Mouse (Mus musculus) activated CD4-positive, CD25-positive, alpha-beta regulatory T cell, adult 4 months (primary cell): ENCODE results near the gene Rhof. TPM values are rescaled to one million over a fixed set of nuclear protein-coding genes. Genes with fewer than 3 reads are reported as not detected.
A peak's percentile ranks its signal among the peaks of the same experiment; 100 is the strongest.

Experiments used
- ATAC-seq: one replicate; pipeline ENCODE4 v1.8.0; 2017
- polyA plus RNA-seq, 2 experiments: library from polyadenylated mRNA; unstranded; fragments of 100-300 nt; shearing (Covaris generic); gene quantifications; one replicate each; pipeline ENCODE4 v1.2.1; 2017

The Rhof gene
- polyA plus RNA-seq, 2 experiments from 2014 or later, result 54.3 to 75.1 TPM

DNA sequence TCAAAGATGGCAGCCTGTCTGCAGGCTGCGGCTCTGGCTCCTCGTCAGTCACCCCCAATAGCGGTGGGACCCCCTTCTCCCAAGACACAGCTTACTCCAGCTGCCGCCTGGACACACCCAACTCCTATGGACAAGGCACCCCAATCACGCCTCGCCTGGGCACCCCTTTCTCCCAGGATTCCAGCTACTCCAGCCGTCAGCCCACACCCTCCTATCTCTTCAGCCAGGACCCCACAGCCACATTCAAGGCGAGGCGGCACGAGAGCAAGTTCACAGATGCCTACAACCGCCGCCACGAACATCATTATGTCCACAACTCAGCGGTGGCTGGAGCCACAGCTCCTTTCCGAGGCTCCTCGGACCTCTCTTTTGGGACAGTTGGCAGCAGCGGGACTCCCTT is 15.1 kb upstream of the Rhof start:
- no peak for ATAC-seq

GRCm38 (mm10) chr5:123146357-123146756 is 13.9 kb upstream of the Rhof start:
- no peak for ATAC-seq

DNA sequence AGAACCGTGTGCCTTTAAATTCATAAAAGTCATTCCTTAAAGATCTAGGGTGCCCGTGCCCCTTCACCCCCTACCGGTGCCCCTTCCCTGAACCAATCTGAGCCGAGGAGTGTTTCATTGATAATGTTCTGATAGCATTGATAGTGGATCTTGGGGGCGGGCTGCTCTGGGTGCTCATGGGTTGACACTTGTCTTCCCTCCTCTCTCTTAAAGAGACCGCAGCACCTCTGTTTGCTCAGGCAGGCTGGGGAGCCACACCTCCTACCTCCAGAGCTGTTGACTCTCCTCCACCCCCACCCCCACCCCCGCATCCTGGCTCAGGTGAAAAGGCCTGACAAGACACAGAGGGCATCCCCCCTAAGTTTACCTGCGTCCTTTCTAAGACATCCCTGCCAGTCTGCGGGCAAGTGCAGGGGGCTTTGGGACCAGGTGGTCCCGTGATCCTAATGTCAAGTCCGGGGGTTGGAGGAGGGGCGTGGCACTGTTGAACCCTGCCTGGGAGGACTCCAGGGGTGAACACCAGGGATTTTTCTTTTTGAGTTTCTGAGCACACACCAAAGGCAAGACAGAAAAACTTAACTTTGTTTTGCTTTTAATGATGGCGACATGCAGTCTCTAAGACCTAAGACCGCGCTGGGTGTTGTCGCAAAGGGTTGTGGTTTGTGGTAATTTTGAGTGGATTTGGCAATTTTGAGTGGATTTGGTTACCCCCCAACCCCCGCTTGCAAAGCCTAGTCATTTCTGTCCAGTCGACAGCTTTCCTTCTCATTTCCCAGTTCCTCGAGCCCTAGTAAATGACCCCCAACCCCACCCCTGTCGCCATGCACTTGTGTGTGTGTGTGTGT is 12.5 kb upstream of the Rhof start:
- ATAC-seq, result no peak

DNA sequence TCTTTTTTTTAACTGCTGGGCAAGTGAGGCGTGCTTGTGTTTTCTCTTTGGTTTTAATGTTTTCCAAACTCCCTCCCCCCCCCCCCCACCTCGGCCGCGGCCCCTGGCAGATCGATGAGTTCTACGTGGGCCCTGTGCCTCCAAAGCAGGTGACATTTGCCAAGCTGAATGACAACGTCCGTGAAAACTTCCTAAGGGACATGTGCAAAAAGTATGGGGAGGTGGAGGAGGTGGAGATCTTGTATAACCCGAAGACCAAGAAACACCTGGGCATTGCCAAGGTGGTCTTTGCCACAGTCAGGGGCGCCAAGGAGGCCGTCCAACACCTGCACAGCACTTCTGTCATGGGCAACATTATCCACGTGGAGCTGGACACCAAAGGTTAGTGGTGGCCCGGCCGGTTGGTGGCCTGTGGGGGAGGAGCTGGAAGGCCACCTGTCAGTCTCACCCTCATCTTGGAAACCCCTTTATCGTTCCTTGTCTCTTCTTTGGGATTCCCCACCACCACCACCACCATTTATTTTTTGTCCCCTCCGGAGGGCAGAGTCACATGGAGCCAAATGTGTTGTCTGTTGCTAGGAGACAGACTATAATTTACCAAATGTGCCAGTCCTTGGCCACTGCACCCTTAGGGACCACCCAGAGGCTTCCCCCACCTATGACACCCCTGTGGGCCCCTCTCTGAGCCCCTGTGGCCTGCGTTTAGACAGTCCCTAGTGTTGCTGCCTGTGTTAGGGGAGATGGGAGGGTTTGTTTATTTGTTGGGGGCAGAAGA is 11.7 kb upstream of the Rhof start:
- no peak for ATAC-seq

- ATAC-seq, result no peak
Measured at GRCm38 (mm10) chr5:123143251-123143970, 10.9 kb upstream of the Rhof start.

DNA sequence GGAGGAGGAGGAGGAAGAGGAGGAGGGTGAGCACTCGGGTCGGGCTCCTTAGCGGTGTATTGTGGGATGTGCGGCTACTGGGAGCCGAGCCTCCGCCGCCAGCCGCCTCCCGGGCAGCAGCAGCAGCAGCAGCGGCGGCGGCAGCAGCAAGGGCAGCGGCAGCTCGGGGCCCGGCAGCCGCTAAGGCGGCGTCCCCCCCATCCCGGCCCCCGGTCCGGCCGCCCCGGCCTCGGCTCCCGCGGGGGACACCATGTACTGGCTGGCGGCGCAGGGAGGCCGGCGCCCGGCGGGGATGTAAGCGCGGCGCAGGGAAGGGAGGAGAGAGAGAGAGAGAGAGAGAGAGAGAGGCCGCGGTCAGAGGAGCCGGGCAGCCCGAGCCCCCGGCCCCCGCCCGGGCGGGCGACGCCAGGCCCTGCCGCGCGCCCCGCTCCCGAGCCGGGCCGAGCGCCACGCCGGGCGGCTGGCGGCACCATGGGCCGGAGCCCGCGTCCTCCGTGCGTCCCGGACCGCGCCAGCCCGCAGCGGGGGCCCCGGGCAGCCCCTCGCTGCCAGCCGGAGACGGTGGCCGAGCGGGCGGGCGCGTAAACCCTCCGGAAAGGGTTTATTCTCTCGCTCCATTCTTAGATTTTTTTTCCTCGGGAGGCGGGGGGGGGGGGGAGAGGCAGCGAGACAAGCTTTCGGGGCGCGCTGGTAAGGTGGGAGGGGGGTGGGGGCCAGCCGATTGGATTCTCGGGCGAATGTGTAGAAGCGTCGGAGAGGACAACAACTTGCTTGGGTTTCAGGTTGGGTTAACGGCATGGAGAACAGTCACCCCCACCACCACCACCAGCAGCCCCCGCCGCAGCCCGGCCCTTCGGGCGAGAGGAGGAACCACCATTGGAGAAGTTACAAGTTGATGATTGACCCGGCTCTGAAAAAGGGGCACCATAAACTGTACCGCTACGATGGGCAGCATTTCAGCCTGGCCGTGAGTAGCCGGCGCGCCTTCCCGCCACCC is 10.0 kb upstream of the Rhof start, which contains the start of gene Setd1b:
TSS of gene Setd1b (plus strand) at position 33 of the 997 bp plus-strand sequence.
- ATAC-seq, result no peak

DNA sequence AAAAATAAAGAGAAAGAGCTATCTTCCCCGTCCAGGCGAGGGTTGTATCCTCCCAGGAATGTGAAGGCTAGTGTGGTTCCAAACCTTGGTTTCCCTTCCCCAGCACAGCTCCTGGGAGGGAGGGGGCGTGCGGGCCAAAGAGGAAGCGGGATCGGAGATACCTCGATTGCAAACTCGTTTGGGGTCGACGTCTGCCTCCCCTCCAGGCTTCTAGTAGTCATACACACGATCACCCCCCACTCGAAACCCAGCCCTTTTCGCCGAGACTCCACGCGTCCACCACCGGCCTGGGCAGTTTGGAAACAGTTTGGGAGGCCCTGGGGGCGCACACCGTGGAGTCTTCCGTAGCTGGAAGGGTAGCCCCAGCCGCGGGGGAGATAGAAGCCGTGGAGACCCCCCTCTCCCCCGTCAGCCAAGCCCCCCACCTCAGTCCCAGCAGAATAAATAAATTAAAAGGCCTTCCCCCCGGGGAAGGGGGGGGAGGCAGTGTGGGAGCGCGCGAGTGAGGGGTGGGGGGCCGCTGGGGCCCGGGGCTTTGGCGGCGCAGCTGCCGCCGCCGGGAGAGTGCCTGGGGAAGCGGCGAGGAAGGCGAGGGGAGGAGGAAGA is 9.2 kb upstream of the Rhof start:
- no peak for ATAC-seq

DNA sequence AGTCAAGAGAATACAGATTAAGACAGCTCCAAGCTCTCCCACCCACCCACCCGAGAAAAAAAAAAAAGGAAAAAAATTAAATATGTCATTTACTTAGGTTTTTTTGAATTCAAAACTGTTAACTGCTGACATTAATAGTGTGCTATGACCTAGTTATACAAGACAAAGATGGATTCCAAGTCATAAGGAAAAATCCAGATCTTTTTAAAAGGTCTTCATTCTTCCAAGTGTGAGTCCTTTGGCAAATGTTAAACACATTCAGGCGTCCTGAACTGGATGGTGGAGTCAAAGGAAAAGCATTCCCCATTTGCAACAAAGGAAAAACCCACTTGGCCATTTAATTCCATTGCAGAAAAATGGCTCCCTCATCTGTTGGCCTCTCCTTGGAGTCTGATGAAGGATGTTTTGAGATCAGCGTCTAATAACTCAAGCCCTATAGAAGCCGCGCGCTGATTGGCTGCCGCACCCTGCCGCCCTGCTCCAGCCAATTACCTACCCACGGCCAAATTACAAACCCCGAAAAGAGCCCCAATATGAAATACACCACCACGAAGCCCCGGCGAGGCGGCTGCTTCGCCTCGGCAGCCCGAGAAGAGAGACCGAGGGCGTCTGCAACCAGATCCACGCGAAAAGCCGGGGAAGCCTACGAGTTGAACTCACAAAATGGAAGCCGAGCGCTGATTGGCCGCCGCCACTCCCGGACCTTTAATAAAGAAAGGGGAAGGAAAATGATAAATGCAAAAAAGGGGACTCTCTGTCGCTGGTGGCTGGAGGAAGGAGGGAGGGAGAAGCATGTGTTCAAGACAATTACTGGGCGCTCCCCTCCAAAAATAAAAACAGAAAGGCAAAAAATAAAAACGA is 8.4 kb upstream of the Rhof start:
- peak; percentile 71 for ATAC-seq

DNA sequence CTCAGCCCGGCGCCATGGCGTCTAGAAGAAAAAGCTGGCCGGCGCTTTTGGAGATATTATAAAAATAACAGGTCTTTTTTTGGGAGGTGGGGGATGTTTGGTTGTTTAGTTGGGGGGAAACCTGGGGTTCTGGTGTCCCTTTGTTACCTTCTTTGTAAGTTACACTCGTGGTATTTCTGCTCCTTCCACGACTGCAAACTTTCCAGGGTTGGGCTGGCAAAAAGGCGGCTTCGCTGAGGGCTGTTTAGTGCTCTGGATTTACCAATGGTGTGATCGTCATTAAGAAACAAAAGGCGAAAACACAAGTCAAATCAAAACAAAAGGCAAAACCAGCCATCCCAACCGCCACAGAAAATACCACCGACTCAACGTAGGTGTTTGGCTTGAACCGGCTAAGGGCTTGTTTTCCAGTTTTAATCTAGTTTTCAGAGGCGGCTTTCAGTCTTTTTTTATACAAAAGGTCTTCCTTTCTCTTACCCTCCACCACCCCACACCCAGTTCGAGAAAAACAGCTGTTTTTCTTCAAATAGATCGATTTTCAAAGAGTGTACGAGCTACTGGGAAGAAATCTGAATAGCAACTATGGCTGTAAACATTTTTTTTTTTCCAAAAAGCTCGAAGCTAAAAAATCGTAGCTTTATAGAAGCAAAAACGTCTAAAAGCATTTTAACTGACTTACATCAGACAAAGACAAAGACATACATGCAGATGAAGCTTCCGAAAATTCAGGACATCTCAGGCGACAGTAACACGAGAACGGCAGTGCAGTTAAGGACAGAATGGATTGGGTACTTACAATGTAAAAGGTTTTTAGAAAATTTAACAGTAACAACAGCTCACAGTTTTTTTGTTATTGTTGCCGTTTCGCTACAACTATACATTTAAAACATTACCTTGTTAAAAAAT is 7.5 kb upstream of the Rhof start:
- no peak for ATAC-seq

- ATAC-seq, result peak; percentile 15
Measured at GRCm38 (mm10) chr5:123138953-123139721, 6.6 kb upstream of the Rhof start.

DNA sequence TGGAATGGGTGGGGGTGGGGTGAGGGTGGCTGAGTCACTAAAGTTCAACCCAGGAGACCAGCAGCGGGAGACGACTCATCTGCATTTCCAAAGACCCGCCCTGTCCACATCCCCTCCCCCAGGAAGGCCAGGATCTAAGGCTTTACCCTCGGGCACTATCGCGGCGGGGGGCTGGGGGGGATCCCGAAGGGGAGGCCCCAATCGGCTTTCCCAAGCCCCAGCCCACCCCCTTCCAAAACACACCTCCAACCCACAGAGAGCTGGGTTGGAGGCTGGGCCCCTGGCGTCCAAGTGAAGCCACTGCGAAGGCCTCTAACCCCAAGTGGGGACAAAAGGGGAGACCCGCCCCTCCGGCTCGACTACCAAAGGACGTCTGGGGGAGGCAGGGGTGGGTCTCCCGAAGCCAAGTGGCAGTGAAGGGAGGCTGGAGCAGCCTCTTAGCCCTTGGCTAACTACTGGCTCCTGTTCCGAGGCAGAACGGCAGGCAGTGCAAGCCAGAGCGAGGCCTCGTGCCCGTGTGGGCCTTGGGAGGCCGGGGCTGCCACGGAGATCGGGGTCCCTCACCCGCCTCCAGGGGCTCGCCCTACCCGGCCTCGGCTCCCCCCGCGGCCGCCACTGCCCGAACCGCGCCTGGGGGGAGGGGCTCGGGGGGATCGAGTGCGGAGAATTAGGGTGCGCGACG is 5.9 kb upstream of the Rhof start:
- ATAC-seq, result no peak

GRCm38 (mm10) chr5:123137910-123138229 is 5.4 kb upstream of the Rhof start:
- ATAC-seq, result no peak

- ATAC-seq, result no peak
Measured at GRCm38 (mm10) chr5:123137044-123137909, 4.8 kb upstream of the Rhof start.

DNA sequence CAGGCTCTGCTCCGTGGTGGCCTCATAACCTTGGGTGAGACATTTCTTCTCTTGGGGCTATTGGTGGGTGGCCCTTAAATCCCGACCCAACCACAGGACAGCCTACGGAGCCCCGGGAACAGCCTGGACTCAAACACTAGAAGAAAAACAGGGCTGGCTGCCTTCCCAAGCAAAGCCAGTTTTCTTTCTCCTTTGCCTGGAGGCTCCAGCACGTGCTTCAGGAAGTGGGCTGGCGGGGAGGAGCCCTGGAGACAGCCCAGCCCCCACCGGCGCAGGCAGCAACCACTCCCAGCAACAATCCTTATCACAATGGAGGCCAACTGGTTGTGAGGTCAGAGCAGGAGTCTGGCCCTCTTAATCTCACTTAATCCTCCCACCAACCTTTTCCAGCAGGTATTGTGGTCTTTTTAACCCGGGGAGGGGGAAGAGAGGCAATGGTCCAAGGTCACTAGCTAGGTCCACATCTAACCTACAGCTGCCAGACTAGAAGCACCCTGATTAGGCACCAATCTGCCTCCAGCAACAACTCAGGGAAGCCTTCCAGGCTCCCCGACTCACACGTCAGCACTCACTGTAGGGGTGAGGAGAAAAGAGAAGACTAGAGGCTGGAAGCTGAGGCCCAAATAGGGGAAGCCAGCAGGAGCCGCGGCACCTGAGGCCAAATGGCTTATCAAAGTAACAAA is 4.0 kb upstream of the Rhof start:
- ATAC-seq, result no peak

DNA sequence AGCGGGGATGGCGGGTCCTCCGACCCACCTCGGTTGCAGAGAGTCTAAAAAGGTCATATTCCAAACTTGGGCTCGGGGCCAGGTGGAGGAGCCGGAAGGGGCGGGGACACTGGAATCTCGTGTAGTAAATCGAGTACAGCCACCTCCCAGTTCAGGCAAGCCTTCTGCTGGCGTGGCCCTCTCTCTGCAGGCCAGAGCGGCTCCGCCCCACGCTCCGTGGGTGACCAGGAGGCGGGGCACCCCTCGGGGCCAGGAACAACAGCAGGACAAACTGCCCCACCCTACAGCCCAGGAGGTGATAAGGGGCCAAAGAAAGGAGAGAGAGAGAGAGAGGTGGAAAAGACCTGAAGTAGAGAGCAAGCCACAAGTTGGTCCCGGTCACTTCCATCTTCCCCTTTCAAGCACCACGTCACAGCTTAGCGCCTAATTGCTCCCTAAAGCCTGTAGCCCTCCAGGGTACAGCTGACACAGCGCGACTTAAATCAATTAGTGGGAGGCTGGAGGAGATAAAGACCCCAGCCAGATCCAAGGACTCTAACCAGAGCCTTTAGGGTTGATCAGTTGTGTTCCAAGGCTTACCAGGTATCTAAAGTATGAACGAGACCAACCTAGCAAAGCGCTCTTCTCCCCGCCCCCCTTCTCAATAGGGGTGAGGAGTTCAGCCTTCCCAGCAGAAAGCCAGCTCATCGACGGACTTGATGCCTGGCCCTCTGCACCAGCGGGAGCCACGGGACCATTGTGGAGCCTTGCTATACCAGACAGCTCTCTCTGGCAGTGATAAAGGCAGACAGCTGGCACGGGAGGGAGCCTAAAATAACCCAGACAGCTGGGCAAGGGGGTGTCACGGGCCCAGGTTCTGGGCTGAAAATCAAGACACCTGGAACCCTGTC is 3.2 kb upstream of the Rhof start:
- ATAC-seq, result no peak
